Mouse (Mus musculus) hindbrain, embryonic 15.5 days (tissue): Measurements from ENCODE around the gene Tecta. TPM values are rescaled to one million over a fixed set of nuclear protein-coding genes. Genes with fewer than 3 reads are reported as not detected.

Experiments used
- ATAC-seq: fragments of 200-750 bp; cut with Nextera tagmentation; 2 replicates; pipeline ENCODE4 v1.8.0; 2017; ENCODE audit warnings: low read depth, moderate number of reproducible peaks, moderate TSS enrichment; ENCODE audit not compliant: low FRiP score
- H3K27ac ChIP-seq: fragments of 300-500 bp; sonication (generic); replicated peaks from 2 replicates; pipeline ENCODE4 v1.5.1; 2015; ENCODE audit warnings: mild to moderate bottlenecking, inconsistent platforms
- H3K27me3 ChIP-seq: fragments of 300-500 bp; sonication (generic); 2 replicates; pipeline ENCODE4 v1.6.1; 2015; ENCODE audit warnings: control low read depth, inconsistent platforms
- H3K36me3 ChIP-seq: fragments of 300-500 bp; sonication (generic); 2 replicates; pipeline ENCODE4 v1.6.1; 2015; ENCODE audit warnings: control low read depth, inconsistent platforms
- H3K4me1 ChIP-seq: fragments of 300-500 bp; sonication (generic); replicated peaks from 2 replicates; pipeline ENCODE4 v1.6.1; 2015; ENCODE audit warnings: control low read depth, inconsistent platforms
- H3K4me2 ChIP-seq: fragments of 300-500 bp; sonication (generic); 2 replicates; pipeline ENCODE4 v1.6.1; 2015; ENCODE audit warnings: moderate library complexity, mild to moderate bottlenecking, inconsistent platforms
- H3K4me3 ChIP-seq: fragments of 300-500 bp; sonication (generic); 2 replicates; pipeline ENCODE4 v1.5.1; 2015; ENCODE audit warnings: mild to moderate bottlenecking, inconsistent platforms
- H3K9ac ChIP-seq: fragments of 300-500 bp; sonication (generic); 2 replicates; pipeline ENCODE4 v1.6.1; 2015; ENCODE audit warnings: inconsistent platforms
- H3K9me3 ChIP-seq: fragments of 300-500 bp; sonication (generic); 2 replicates; pipeline ENCODE4 v1.6.1; 2016; ENCODE audit warnings: control low read depth, inconsistent platforms
- WGBS: fragments of 180-500 bp; shearing (Covaris S2); methylation state at CpG from one replicate; pipeline ENCODE4 v1.1.7; 2015; 5-methylcytosine and 5-hydroxymethylcytosine counted together
- polyA plus RNA-seq: library from polyadenylated mRNA; unstranded; fragments of >200 nt; fragmentation: Nextera tagmentation; extraction: Ambion mirVana; gene quantifications from 2 replicates; pipeline ENCODE4 v1.2.1, GENCODE M21; 2015

Tecta gene
- polyA plus RNA-seq, 1 experiment from 2014 or later: 0.36 TPM

DNA sequence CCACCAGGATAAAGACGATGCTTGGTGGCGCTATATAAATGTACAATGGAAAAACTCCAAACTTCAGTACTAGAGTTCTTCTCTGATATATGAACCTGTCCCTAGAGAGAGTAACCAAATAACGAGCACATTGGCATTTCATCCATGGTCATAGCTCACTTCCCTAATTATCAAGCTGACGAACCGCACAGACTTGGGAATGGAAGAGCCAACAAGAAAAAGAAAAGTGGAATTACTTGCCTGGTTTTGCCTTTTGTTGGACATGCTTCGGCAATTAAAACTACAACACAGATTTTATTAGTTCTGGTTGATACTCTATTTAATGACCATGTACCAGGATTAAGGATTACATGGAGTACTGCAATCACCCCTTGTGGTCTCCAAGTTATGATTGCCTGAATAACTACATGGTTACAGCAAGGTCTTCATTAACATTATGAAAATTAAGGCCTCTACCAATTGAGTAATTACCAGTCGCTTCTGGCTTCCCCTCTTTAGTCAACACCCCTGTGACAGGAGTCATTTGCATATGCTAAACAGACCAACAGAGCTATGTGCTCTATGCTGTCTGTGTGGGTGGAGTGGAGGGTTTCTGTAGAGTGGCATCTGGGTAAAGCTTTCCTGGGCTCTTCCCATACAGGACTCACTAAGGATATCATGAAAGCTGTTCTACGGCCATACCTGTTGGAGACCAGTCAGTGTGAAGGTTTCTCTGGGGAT, 16.9 kb downstream of the Tecta start:
- Histone ChIP-seq H3K27me3 (no peaks in the 10 kb centered on the region), H3K9ac (no peak overlapping the region), H3K36me3 (no peaks in the 10 kb centered on the region), H3K4me3 (no peak overlapping the region), H3K27ac (peak overlapping the region; percentile 38), H3K9me3 (no peaks in the 10 kb centered on the region), H3K4me1 (peaks cover 11% of the 10 kb centered on the region), H3K4me2 (no peak overlapping the region)
- 53% methylated on average over 8 of the region's 8 CpGs for WGBS
- ATAC-seq: no peak

- Histone ChIP-seq H3K36me3 (no peaks in the 10 kb centered on the region), H3K4me1 (peaks cover 11% of the 10 kb centered on the region), H3K9me3 (no peaks in the 10 kb centered on the region), H3K4me3 (no peak overlapping the region), H3K9ac (no peak overlapping the region), H3K27me3 (no peaks in the 10 kb centered on the region), H3K27ac (peak overlapping the region; percentile 38), H3K4me2 (no peak overlapping the region)
- WGBS: 31% methylated on average over 5 of the region's 5 CpGs
- peak; percentile 86 for ATAC-seq
These were observed 17.7 kb downstream of the Tecta start for GRCm38 (mm10) chr9:42382063-42382462.

- H3K27me3 ChIP-seq: no peaks in the 10 kb centered on the region
- H3K36me3 ChIP-seq: no peaks in the 10 kb centered on the region
- 0 out of 2 replicates have a peak, but pooled peaks cover under 1% of the 10 kb centered on the region for H3K4me1 ChIP-seq
- no peaks in the 10 kb centered on the region for H3K9me3 ChIP-seq
- H3K4me2 ChIP-seq: no peak overlapping the region
- 92% methylated on average over 4 of the region's 4 CpGs for WGBS
- no peak for ATAC-seq
- no peak overlapping the region for H3K4me3 ChIP-seq
- no peak overlapping the region for H3K9ac ChIP-seq
- no peak overlapping the region for H3K27ac ChIP-seq
These were observed 21.7 kb downstream of the Tecta start for GRCm38 (mm10) chr9:42378071-42378470.

GRCm38 (mm10) chr9:42377656-42378055, 22.1 kb downstream of the Tecta start:
- Histone ChIP-seq H3K9ac (no peak overlapping the region), H3K4me1 (no peaks in the 10 kb centered on the region), H3K4me2 (no peak overlapping the region), H3K9me3 (no peaks in the 10 kb centered on the region), H3K27ac (no peak overlapping the region), H3K27me3 (no peaks in the 10 kb centered on the region), H3K4me3 (no peak overlapping the region), H3K36me3 (no peaks in the 10 kb centered on the region)
- no peak for ATAC-seq
- WGBS: 95% methylated on average over 15 of the region's 15 CpGs

DNA sequence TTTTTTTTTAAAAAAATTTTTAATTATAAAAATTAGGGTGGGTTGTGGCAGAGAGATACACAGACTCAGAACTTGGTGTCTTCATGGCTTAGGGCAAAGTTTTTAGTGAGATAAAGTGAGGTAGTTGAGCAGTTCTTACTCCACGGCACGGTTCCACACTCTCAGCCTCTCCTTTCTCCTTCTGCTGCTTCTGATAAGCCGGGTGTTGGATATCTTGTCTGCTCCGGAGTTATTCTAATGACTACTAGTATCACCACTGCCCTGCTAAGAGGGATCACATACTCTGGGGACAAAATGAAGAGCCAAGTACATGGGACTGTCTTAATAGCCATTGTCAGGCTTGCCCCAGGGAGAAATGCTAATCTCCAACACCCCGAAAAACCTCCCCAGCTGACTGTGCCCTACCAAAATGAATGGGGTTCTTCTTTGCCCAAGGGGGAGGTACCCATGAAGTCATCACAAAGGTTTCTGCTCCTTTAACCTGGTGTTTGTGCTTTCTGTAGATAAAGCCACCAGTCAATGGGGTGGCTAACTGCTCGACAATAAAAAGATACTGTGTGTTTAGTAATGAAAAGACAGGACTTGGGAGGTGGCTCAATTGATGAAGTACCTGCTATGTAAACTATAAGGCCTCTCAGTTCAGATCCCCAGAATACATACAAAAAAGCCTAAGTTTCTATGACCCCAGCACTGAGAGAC, 27.9 kb downstream of the Tecta start:
- no peak for ATAC-seq
- no peaks in the 10 kb centered on the region for H3K9me3 ChIP-seq
- no peak overlapping the region for H3K27ac ChIP-seq
- 84% methylated on average over 6 of the region's 6 CpGs for WGBS
- no peaks in the 10 kb centered on the region for H3K27me3 ChIP-seq
- no peak overlapping the region for H3K4me3 ChIP-seq
- no peaks in the 10 kb centered on the region for H3K36me3 ChIP-seq
- H3K4me2 ChIP-seq: no peak overlapping the region
- H3K9ac ChIP-seq: no peak overlapping the region
- H3K4me1 ChIP-seq: no peaks in the 10 kb centered on the region

DNA sequence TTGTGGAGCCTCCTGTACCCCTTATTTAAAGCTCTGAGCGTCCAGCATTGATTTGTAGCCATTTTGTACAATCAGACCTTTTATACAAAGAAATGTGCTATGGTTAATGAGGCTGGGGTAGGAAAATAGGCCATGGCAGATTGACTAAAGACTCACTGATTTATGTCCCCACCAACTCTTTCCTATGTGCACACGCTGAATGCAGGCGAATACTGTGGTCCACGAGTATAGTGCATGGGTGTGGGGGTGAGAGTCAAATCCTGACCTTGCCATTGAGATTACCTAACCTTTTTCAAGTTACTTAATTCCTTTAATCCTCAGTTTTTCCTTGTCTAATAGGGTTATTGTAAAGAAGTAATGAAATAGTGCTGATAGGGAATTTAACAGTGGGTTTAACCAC, 42.1 kb downstream of the Tecta start:
- H3K9ac ChIP-seq: no peak overlapping the region
- H3K4me1 ChIP-seq: no peaks in the 10 kb centered on the region
- no peak overlapping the region for H3K4me3 ChIP-seq
- ATAC-seq: no peak
- H3K9me3 ChIP-seq: no peaks in the 10 kb centered on the region
- H3K4me2 ChIP-seq: no peak overlapping the region
- H3K36me3 ChIP-seq: no peaks in the 10 kb centered on the region
- H3K27ac ChIP-seq: no peak overlapping the region
- WGBS: 69% methylated on average over 4 of the region's 4 CpGs
- no peaks in the 10 kb centered on the region for H3K27me3 ChIP-seq

DNA sequence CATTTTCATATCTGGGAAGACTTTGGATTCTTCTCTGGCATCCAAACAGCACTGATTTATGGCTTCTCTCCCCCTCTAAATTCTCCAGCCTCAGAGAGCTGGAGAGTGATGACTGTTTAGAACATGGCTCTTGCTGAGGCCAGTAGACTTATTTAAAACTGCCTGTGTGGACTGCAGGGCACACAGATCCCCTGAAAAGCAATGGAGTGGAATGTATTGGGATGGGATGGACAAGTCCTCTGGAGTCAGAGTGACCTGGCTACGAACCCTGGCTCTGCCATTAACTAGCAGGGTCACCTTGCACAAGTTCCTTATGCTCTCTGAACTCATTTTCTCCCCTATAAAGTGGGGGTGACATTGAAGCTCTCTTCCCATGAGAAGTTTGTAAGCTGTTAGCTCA, 44.9 kb downstream of the Tecta start:
- H3K36me3 ChIP-seq: no peaks in the 10 kb centered on the region
- H3K4me1 ChIP-seq: peaks cover 7% of the 10 kb centered on the region; the same call in 1 of the 2 replicates
- H3K9me3 ChIP-seq: no peaks in the 10 kb centered on the region
- H3K27me3 ChIP-seq: no peaks in the 10 kb centered on the region
- no peak overlapping the region for H3K4me3 ChIP-seq
- ATAC-seq: no peak
- no peak overlapping the region for H3K9ac ChIP-seq
- no peak overlapping the region for H3K4me2 ChIP-seq
- H3K27ac ChIP-seq: no peak overlapping the region
- WGBS: 67% methylated on average over 1 of the region's 1 CpGs

- no peak overlapping the region for H3K9ac ChIP-seq
- H3K27ac ChIP-seq: no peak overlapping the region; the same call in 1 of the 2 replicates
- no peaks in the 10 kb centered on the region for H3K9me3 ChIP-seq
- ATAC-seq: no peak
- H3K4me1 ChIP-seq: peaks cover 12% of the 10 kb centered on the region; the same call in 1 of the 2 replicates
- no peaks in the 10 kb centered on the region for H3K27me3 ChIP-seq
- no peak overlapping the region for H3K4me2 ChIP-seq
- 24% methylated on average over 7 of the region's 7 CpGs for WGBS
- no peaks in the 10 kb centered on the region for H3K36me3 ChIP-seq
- H3K4me3 ChIP-seq: no peak overlapping the region
These were observed 49.9 kb downstream of the Tecta start for GRCm38 (mm10) chr9:42349791-42350190.

DNA sequence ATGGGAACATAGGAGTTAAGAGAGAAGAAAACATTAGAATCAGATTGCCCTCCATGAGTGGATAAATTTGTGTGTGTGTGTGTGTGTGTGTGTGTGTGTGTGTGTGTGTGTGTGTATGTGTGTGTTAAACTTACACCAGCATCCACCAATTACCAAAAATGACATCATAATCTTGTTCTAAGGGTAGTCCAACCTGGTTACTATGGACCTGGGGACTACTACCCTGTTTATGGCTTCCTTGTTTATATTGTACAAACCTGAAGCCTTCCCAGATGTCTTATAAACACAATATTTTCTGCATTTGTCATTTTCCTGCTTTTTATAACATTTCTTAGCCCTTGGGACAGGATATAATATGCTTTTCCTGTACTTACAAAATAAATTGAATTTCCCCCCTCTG, 53.4 kb downstream of the Tecta start:
- H3K36me3 ChIP-seq: no peaks in the 10 kb centered on the region
- H3K4me1 ChIP-seq: peaks cover 12% of the 10 kb centered on the region; the same call in 1 of the 2 replicates
- no peak overlapping the region for H3K27ac ChIP-seq
- H3K27me3 ChIP-seq: no peaks in the 10 kb centered on the region
- no peak for ATAC-seq
- no peak overlapping the region for H3K4me2 ChIP-seq
- no peak overlapping the region for H3K4me3 ChIP-seq
- no peaks in the 10 kb centered on the region for H3K9me3 ChIP-seq
- H3K9ac ChIP-seq: no peak overlapping the region

DNA sequence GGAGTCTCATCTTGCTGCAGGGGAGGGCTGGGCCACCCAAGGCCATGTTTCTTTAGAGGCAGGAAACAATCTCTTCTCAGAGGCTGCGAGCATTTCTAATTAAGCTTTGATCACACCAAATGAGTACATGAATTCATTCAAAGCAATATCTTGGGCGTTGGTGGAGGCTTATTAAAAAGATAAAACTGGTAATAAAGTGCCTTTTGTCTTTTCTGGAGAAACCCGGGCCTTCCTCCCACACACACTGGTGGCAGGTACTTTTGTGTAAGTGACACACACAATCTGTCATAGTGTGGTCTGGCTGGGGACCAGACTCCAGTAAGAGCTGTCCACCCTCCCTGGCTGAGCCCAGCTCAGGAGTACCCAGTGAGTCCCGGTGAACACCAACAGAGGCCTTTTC, 60.6 kb downstream of the Tecta start:
- H3K27ac ChIP-seq: no peak overlapping the region
- H3K27me3 ChIP-seq: no peaks in the 10 kb centered on the region
- no peak overlapping the region for H3K4me2 ChIP-seq
- H3K9me3 ChIP-seq: no peaks in the 10 kb centered on the region
- no peak overlapping the region for H3K9ac ChIP-seq
- H3K4me3 ChIP-seq: no peak overlapping the region
- H3K4me1 ChIP-seq: no peaks in the 10 kb centered on the region
- no peaks in the 10 kb centered on the region for H3K36me3 ChIP-seq
- 46% methylated on average over 4 of the region's 4 CpGs for WGBS
- no peak for ATAC-seq

DNA sequence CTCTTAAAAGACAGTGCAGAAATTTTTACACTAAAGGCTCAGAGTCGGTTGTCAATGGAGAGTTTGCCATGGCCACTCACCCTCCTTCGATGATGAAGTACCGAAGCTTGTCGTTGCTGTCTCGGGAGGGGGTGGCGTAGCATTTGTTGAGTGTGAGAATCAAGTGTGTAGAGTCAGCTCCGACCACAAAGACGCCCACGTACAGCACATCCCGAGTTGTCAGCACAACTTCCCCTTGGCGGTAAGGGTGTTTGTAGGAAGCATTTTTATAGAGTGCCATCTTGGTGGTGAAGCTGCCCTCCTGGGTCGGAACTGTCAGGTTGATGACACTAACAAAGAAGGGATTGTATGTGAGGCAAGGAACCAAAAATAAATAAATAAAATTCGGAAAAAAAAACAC, 62.7 kb downstream of the Tecta start:
- 75% methylated on average over 13 of the region's 13 CpGs for WGBS
- ATAC-seq: no peak
- H3K27ac ChIP-seq: no peak overlapping the region
- no peak overlapping the region for H3K4me3 ChIP-seq
- H3K9me3 ChIP-seq: no peaks in the 10 kb centered on the region
- H3K4me2 ChIP-seq: no peak overlapping the region
- H3K9ac ChIP-seq: no peak overlapping the region
- H3K27me3 ChIP-seq: no peaks in the 10 kb centered on the region
- no peaks in the 10 kb centered on the region for H3K4me1 ChIP-seq
- H3K36me3 ChIP-seq: no peaks in the 10 kb centered on the region

DNA sequence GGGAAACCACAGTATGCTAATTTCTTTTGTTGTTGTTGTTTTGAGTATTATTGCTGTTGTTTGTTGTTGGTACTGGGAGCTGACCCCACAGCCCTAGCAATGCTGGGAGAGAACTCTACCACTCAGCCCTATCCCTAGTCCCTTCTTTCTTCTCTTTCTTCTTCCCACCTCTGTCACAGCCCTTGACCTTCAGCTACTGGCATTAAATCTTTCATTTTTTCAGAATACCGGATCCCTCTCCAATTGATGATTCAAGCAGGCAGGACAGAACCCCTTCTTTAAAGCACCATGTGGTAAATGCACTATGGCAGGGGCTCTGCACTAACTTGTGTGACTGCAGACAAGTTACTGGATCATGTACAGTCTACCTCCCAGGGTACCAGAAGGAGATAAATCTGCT, 63.2 kb downstream of the Tecta start:
- WGBS: 85% methylated on average over 1 of the region's 1 CpGs

More for the DNA sequence above, 63.2 kb downstream of the Tecta start:
- no peak for ATAC-seq
- Histone ChIP-seq H3K4me2 (no peak overlapping the region), H3K9me3 (no peaks in the 10 kb centered on the region), H3K4me3 (no peak overlapping the region), H3K4me1 (no peaks in the 10 kb centered on the region), H3K9ac (no peak overlapping the region), H3K27me3 (no peaks in the 10 kb centered on the region), H3K27ac (no peak overlapping the region), H3K36me3 (no peaks in the 10 kb centered on the region)
